Mouse (Mus musculus) MEL (cell line): ENCODE data around the gene Olfr74.

ENCODE experiments used
- CHD2 ChIP-seq: IDR thresholded peaks from 2 replicates; pipeline ENCODE4 v1.6.1; 2011; ENCODE audit warnings: low read length, improper control_type of control experiment
- CTCF ChIP-seq, 3 experiments: IDR thresholded peaks in 2 of 3; conservative IDR thresholded peaks in 1 of 3; 2 replicates each; pipeline ENCODE4 v1.5.1; 2011 to 2012; ENCODE audit warnings: low read length in 3 of 3, low read depth in 2 of 3, mild to moderate bottlenecking in 2 of 3, improper control_type of control experiment in 1 of 3, inconsistent platforms in 1 of 3, mixed read lengths in 1 of 3, moderate library complexity in 1 of 3; ENCODE audit not compliant: control insufficient read depth in 1 of 3, insufficient read depth in 1 of 3, poor library complexity in 1 of 3, severe bottlenecking in 1 of 3
- EP300 ChIP-seq, 2 experiments: IDR thresholded peaks; 2 replicates each; pipeline ENCODE4 v1.6.1; 2011; ENCODE audit warnings: improper control_type of control experiment in 2 of 2, low read length in 2 of 2, low read depth in 1 of 2, mild to moderate bottlenecking in 1 of 2
- ETS1 ChIP-seq: IDR thresholded peaks from 2 replicates; pipeline ENCODE4 v1.6.1; 2012; ENCODE audit warnings: low read depth, mild to moderate bottlenecking, inconsistent platforms, low read length, improper control_type of control experiment, moderate library complexity
- JUND ChIP-seq: IDR thresholded peaks from 2 replicates; pipeline ENCODE4 v1.6.1; 2011; ENCODE audit warnings: low read depth, mild to moderate bottlenecking, improper control_type of control experiment, low read length
- KAT2A ChIP-seq: conservative IDR thresholded peaks from 2 replicates; pipeline ENCODE4 v1.6.1; 2012; ENCODE audit warnings: low read depth, low read length, improper control_type of control experiment, inconsistent platforms
- MAX ChIP-seq: IDR thresholded peaks from 2 replicates; pipeline ENCODE4 v1.6.1; 2011; ENCODE audit warnings: low read length, improper control_type of control experiment
- MAZ ChIP-seq: IDR thresholded peaks from 2 replicates; pipeline ENCODE4 v1.6.1; 2012; ENCODE audit warnings: low read depth, mild to moderate bottlenecking, inconsistent platforms, low read length, improper control_type of control experiment
- MEF2A ChIP-seq: IDR thresholded peaks from 2 replicates; pipeline ENCODE4 v1.6.1; 2014; ENCODE audit warnings: low read depth, mild to moderate bottlenecking, inconsistent platforms, low read length, improper control_type of control experiment; ENCODE audit not compliant: poor library complexity, insufficient replicate concordance, severe bottlenecking; ENCODE audit errors: extremely low read depth
- POLR2A ChIP-seq, 2 experiments: IDR thresholded peaks; 2 replicates each; pipeline ENCODE4 v1.6.1; 2011 to 2012; ENCODE audit warnings: low read length in 2 of 2, mild to moderate bottlenecking in 2 of 2, control low read depth in 1 of 2, improper control_type of control experiment in 1 of 2, low read depth in 1 of 2, moderate library complexity in 1 of 2; ENCODE audit not compliant: control insufficient read depth in 1 of 2, insufficient read depth in 1 of 2, poor library complexity in 1 of 2
- POLR2AphosphoS2 ChIP-seq: IDR thresholded peaks from 2 replicates; pipeline ENCODE4 v1.6.1; 2011; ENCODE audit warnings: low read length, improper control_type of control experiment
- SIN3A ChIP-seq: IDR thresholded peaks from 2 replicates; pipeline ENCODE4 v1.6.1; 2012; ENCODE audit warnings: low read length, improper control_type of control experiment, inconsistent platforms
- ZKSCAN1 ChIP-seq: IDR thresholded peaks from 2 replicates; pipeline ENCODE4 v1.6.1; 2012; ENCODE audit warnings: low read depth, mild to moderate bottlenecking, inconsistent platforms, low read length, improper control_type of control experiment, moderate library complexity
- ZNF384 ChIP-seq: IDR thresholded peaks from 2 replicates; pipeline ENCODE4 v1.6.1; 2012; ENCODE audit warnings: low read depth, mild to moderate bottlenecking, inconsistent platforms, low read length, improper control_type of control experiment

DNA sequence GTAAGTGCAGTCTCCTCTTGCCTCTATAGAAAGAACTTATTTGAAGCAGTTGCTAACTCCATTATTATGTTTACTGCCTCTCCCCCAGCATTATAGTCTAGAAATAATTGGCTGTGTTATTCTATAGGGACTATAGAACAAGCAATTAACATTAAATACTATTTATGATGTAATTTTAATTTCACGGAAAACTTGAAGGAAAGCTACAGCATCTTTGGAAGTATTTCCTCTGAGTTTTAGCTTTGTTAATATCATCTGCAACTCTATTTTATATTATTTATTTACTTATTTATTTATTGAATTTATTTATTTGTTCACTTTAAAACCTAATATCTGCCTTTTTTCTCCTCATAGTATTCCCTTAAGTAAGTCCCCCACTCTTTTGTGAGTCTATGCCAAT is 29.4 kb downstream of the Olfr74 start, which contains the start of gene Olfr1155:
- TF ChIP-seq ZNF384: no peak
- no peak for TF ChIP-seq SIN3A
- no peak for TF ChIP-seq MEF2A
- no peak for TF ChIP-seq POLR2A (IDR thresholded peaks at IDR 0.05; ENCODE audit: control insufficient read depth in 1 of 2, insufficient read depth in 1 of 2, low read depth in 1 of 2, low read length in 2 of 2, poor library complexity in 1 of 2)
- no peak for TF ChIP-seq CTCF (IDR thresholded peaks at IDR 0.05 in 2 of 3, conservative IDR thresholded peaks at IDR 0.05 in 1 of 3; ENCODE audit: control insufficient read depth in 1 of 3, insufficient read depth in 1 of 3, low read depth in 2 of 3, low read length in 3 of 3, poor library complexity in 1 of 3, severe bottlenecking in 1 of 3)
- no peak for TF ChIP-seq CHD2
- no peak for TF ChIP-seq POLR2AphosphoS2
- no peak for TF ChIP-seq JUND
- no peak for TF ChIP-seq ZKSCAN1
- no peak for TF ChIP-seq MAX
- TF ChIP-seq ETS1: no peak
- no peak for TF ChIP-seq EP300 (IDR thresholded peaks at IDR 0.05; ENCODE audit: low read depth in 1 of 2, low read length in 2 of 2)
- no peak for TF ChIP-seq KAT2A
- TF ChIP-seq MAZ: no peak
